Mouse (Mus musculus) induced T-regulatory cell, adult 2 months (primary cell): ENCODE measurements around the gene Gcgr.

ENCODE experiments used
- DNase-seq: peaks from one replicate; pipeline ENCODE4 v3.0.0-alpha.2; 2012; ENCODE audit warnings: low read depth

Gene Gcgr

GRCm38 (mm10) chr11:120530085-120530964 is at the start of gene Gcgr:
Gcgr (plus strand) TSS chr11:120530699.
- DNase-seq, result no peak

- DNase-seq, result no peak
These were observed 47.0 kb upstream of the Gcgr start for GRCm38 (mm10) chr11:120483448-120483934.

- DNase-seq, result peak; percentile 95
These were observed 46.1 kb upstream of the Gcgr start, which contains the start of gene Mrpl12 for GRCm38 (mm10) chr11:120484265-120484981. Mrpl12 (plus strand) TSS chr11:120484613.

- DNase-seq, result no peak
These were observed 45.2 kb upstream of the Gcgr start for GRCm38 (mm10) chr11:120485251-120485650.

GRCm38 (mm10) chr11:120488516-120488915 is 42.0 kb upstream of the Gcgr start:
- DNase-seq, result peak; percentile 19

- peak; percentile 90 for DNase-seq
These were observed 41.3 kb upstream of the Gcgr start for GRCm38 (mm10) chr11:120489054-120489761.

GRCm38 (mm10) chr11:120490291-120491046 is 40.0 kb upstream of the Gcgr start:
- DNase-seq, result no peak

GRCm38 (mm10) chr11:120491317-120492023 is 39.0 kb upstream of the Gcgr start, which contains the start of gene Slc25a10:
Slc25a10 (plus strand) TSS chr11:120491840.
- DNase-seq, result peak; percentile 87

- peak; percentile 72 for DNase-seq
These were observed 38.2 kb upstream of the Gcgr start for GRCm38 (mm10) chr11:120492024-120492877.

GRCm38 (mm10) chr11:120492878-120493203 is 37.7 kb upstream of the Gcgr start:
- DNase-seq, result no peak

- no peak for DNase-seq
These were observed 37.1 kb upstream of the Gcgr start for GRCm38 (mm10) chr11:120493351-120493750.

- DNase-seq, result no peak
These were observed 36.6 kb upstream of the Gcgr start for GRCm38 (mm10) chr11:120493911-120494310.

GRCm38 (mm10) chr11:120497436-120497835 is 33.1 kb upstream of the Gcgr start:
- DNase-seq, result no peak

- DNase-seq, result no peak
These were observed 32.3 kb upstream of the Gcgr start for GRCm38 (mm10) chr11:120498226-120498625.

GRCm38 (mm10) chr11:120498891-120499290 is 31.6 kb upstream of the Gcgr start:
- DNase-seq, result no peak

- no peak for DNase-seq
These were observed 30.6 kb upstream of the Gcgr start for GRCm38 (mm10) chr11:120499894-120500293.

GRCm38 (mm10) chr11:120500357-120500756 is 30.1 kb upstream of the Gcgr start:
- DNase-seq, result no peak

GRCm38 (mm10) chr11:120501018-120501417 is 29.5 kb upstream of the Gcgr start:
- DNase-seq, result no peak

- DNase-seq, result no peak
These were observed 28.8 kb upstream of the Gcgr start for GRCm38 (mm10) chr11:120501701-120502100.

GRCm38 (mm10) chr11:120505661-120506060 is 24.8 kb upstream of the Gcgr start:
- no peak for DNase-seq
